Mouse (Mus musculus) small intestine, adult 2 months (tissue): ENCODE measurements around the gene Nfix.

Experiments used
- CTCF ChIP-seq: fragments of 200-500 bp; IDR thresholded peaks from 2 replicates; pipeline ENCODE4 v1.5.1; 2012; ENCODE audit warnings: low read depth, mild to moderate bottlenecking, control low read depth, inconsistent platforms, low read length, moderate library complexity, mixed read lengths; ENCODE audit not compliant: insufficient replicate concordance, insufficient read length; ENCODE audit errors: extremely low read depth
- POLR2A ChIP-seq: fragments of 200-500 bp; IDR thresholded peaks from 2 replicates; pipeline ENCODE4 v1.6.1; 2012; ENCODE audit warnings: low read depth, mild to moderate bottlenecking, control low read depth, inconsistent platforms, low read length, moderate library complexity

- TF ChIP-seq POLR2A (peak; percentile 16; the same call in 1 of the 2 replicates), CTCF (no peak)
Observed at GRCm38 (mm10) chr8:84704867-84705831, 95.0 kb downstream of the Nfix start.
